Mouse (Mus musculus) liver, embryonic 11.5 days (tissue): Measurements from ENCODE around the gene Dchs2. TPM values are rescaled to one million over a fixed set of nuclear protein-coding genes. Genes with fewer than 3 reads are reported as not detected.

Experiments
- ATAC-seq: fragments of 200-750 bp; cut with Nextera tagmentation; replicated peaks from 2 replicates; pipeline ENCODE4 v1.8.0; 2017; ENCODE audit warnings: moderate number of reproducible peaks, mild to moderate bottlenecking, moderate TSS enrichment, moderate library complexity; ENCODE audit not compliant: low FRiP score
- DNase-seq: peaks from one replicate; pipeline ENCODE4 v3.0.0-alpha.2; 2017; ENCODE audit warnings: low spot score
- H3K27ac ChIP-seq: fragments of 300-500 bp; sonication (generic); 2 replicates; pipeline ENCODE4 v1.5.1; 2014; ENCODE audit warnings: mild to moderate bottlenecking, low read depth, low read length, control low read depth
- H3K27me3 ChIP-seq: fragments of 300-500 bp; sonication (generic); replicated peaks from 2 replicates; pipeline ENCODE4 v1.6.1; 2014; ENCODE audit warnings: low read length, mixed read lengths; ENCODE audit not compliant: control insufficient read depth, insufficient read depth
- H3K36me3 ChIP-seq: fragments of 300-500 bp; sonication (generic); 2 replicates; pipeline ENCODE4 v1.6.1; 2014; ENCODE audit warnings: mild to moderate bottlenecking, low read length, moderate library complexity, mixed read lengths; ENCODE audit not compliant: control insufficient read depth, insufficient read depth
- H3K4me1 ChIP-seq: fragments of 300-500 bp; sonication (generic); replicated peaks from 2 replicates; pipeline ENCODE4 v1.6.1; 2014; ENCODE audit warnings: low read length, mixed read lengths; ENCODE audit not compliant: control insufficient read depth, insufficient read depth
- H3K4me2 ChIP-seq: fragments of 300-500 bp; sonication (generic); 2 replicates; pipeline ENCODE4 v1.6.1; 2014; ENCODE audit warnings: mild to moderate bottlenecking, control low read depth, moderate library complexity
- H3K4me3 ChIP-seq: fragments of 300-500 bp; sonication (generic); 2 replicates; pipeline ENCODE4 v1.5.1; 2014; ENCODE audit warnings: low read depth, low read length, control low read depth
- H3K9ac ChIP-seq: fragments of 300-500 bp; sonication (generic); 2 replicates; pipeline ENCODE4 v1.6.1; 2014; ENCODE audit warnings: low read depth, low read length, control low read depth
- H3K9me3 ChIP-seq: fragments of 300-500 bp; sonication (generic); 2 replicates; pipeline ENCODE4 v1.6.1; 2016; ENCODE audit warnings: low read length, inconsistent platforms, mixed read lengths; ENCODE audit not compliant: control insufficient read depth
- WGBS: fragments of 180-500 bp; shearing (Covaris S2); extraction: QIAGEN DNeasy Blood & Tissue Kit; methylation state at CpG from one replicate; pipeline ENCODE4 v1.1.7; 2014; 5-methylcytosine and 5-hydroxymethylcytosine counted together
- polyA plus RNA-seq: library from polyadenylated mRNA; unstranded; fragments of >200 nt; fragmentation: Nextera tagmentation; extraction: Ambion mirVana; gene quantifications from 2 replicates; pipeline ENCODE4 v1.2.1, GENCODE M21; 2014

Gene Dchs2
- polyA plus RNA-seq, 1 experiment from 2014 or later: 0.04 TPM

DNA sequence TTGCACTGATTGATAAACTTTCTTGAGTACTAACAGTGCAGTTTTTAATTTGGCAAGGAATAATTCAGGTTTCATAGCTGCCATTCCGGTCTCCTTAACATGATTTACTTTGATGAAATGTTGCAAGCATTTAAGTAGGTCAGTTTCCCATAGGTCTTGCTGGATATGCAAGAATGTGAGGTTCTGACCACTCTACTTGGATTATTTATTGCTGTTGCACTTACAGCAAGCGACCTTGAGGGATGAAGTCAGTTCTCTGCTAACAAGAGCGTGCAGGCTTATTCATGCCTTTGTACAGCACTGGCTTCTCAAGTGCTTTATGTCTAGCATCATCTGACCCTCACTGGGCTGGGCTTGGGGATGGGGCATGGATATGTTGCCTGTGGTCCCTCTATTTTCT is 35.9 kb downstream of the Dchs2 start:
- ATAC-seq: no peak
- H3K27ac ChIP-seq: no peak overlapping the region
- no peaks in the 10 kb centered on the region for H3K36me3 ChIP-seq
- no peaks in the 10 kb centered on the region for H3K9me3 ChIP-seq
- whole genome bisulfite sequencing: 81% methylated on average over 3 of the region's 3 CpGs
- no peak for DNase-seq
- H3K4me1 ChIP-seq: no peaks in the 10 kb centered on the region
- H3K4me2 ChIP-seq: no peak overlapping the region
- H3K9ac ChIP-seq: no peak overlapping the region
- no peak overlapping the region for H3K4me3 ChIP-seq
- H3K27me3 ChIP-seq: no peaks in the 10 kb centered on the region

GRCm38 (mm10) chr3:83185527-83185926 is 57.8 kb downstream of the Dchs2 start:
- Histone ChIP-seq H3K27me3 (no peaks in the 10 kb centered on the region), H3K27ac (no peak overlapping the region), H3K4me3 (no peak overlapping the region), H3K9ac (no peak overlapping the region), H3K36me3 (no peaks in the 10 kb centered on the region), H3K4me1 (no peaks in the 10 kb centered on the region), H3K9me3 (no peaks in the 10 kb centered on the region), H3K4me2 (no peak overlapping the region)
- ATAC-seq: no peak
- DNase-seq: no peak
- WGBS: 84% methylated on average over 5 of the region's 5 CpGs

DNA sequence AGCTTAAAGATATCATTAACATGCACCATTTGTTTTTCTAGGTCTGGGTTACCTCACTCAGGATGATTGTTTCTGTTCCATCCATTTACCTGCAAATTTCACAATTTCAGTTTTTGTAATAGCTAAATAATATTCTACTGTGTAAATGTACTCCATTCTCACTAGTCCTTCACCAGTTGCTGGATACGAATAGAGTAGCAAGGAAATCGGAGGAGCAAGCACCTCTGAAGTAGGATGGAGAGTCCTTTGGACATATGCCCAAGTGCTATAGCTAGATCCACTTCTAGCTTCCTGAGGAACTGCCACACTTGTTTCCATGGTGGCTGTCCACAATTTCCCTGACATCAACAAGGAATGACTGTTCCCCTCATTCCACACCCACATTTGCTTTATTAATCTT is 63.5 kb downstream of the Dchs2 start:
- Histone ChIP-seq H3K36me3 (no peaks in the 10 kb centered on the region), H3K9ac (no peak overlapping the region), H3K4me1 (no peaks in the 10 kb centered on the region), H3K4me3 (no peak overlapping the region), H3K9me3 (no peaks in the 10 kb centered on the region), H3K27ac (no peak overlapping the region), H3K4me2 (no peak overlapping the region), H3K27me3 (no peaks in the 10 kb centered on the region)
- 90% methylated on average over 2 of the region's 2 CpGs for WGBS
- ATAC-seq (no peak), DNase-seq (no peak)

DNA sequence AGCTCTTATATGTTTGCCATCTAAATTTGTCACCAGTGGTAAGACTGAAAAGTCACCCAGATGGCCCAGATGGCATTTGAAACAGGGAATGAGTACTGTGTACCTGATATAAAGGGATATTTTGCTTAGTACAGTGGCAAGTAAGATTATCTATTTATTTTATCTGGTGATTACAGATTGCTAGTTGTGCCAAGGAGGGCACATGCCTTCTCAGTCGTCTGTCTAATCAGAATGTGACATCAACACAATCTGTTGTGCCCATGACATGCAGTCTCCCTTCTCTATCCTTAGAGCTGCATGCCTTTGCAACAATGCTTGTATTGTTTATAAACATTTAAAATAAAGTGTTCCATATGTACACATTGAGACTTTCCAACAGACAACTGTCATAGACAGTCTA is 64.7 kb downstream of the Dchs2 start:
- H3K27me3 ChIP-seq: no peaks in the 10 kb centered on the region
- no peak overlapping the region for H3K4me3 ChIP-seq
- H3K9me3 ChIP-seq: no peaks in the 10 kb centered on the region
- no peaks in the 10 kb centered on the region for H3K4me1 ChIP-seq
- H3K27ac ChIP-seq: no peak overlapping the region
- 55% methylated on average over 1 of the region's 1 CpGs for WGBS
- ATAC-seq: no peak
- no peaks in the 10 kb centered on the region for H3K36me3 ChIP-seq
- H3K4me2 ChIP-seq: no peak overlapping the region
- DNase-seq: no peak
- H3K9ac ChIP-seq: no peak overlapping the region

- Histone ChIP-seq H3K36me3 (no peaks in the 10 kb centered on the region), H3K9me3 (no peaks in the 10 kb centered on the region), H3K27me3 (no peaks in the 10 kb centered on the region), H3K27ac (no peak overlapping the region), H3K4me2 (no peak overlapping the region), H3K4me3 (no peak overlapping the region), H3K9ac (no peak overlapping the region), H3K4me1 (no peaks in the 10 kb centered on the region)
- no peak for DNase-seq
- WGBS: 66% methylated on average over 5 of the region's 5 CpGs
- ATAC-seq: no peak
These were observed 67.2 kb downstream of the Dchs2 start for GRCm38 (mm10) chr3:83194911-83195310.

GRCm38 (mm10) chr3:83201286-83201980 is 73.7 kb downstream of the Dchs2 start:
- Histone ChIP-seq H3K36me3 (no peaks in the 10 kb centered on the region), H3K27ac (no peak overlapping the region), H3K9ac (no peak overlapping the region), H3K4me1 (no peaks in the 10 kb centered on the region; the same call in 1 of the 2 replicates), H3K4me2 (no peak overlapping the region), H3K9me3 (no peaks in the 10 kb centered on the region), H3K27me3 (no peaks in the 10 kb centered on the region), H3K4me3 (no peak overlapping the region)
- 59% methylated on average over 4 of the region's 4 CpGs for WGBS
- ATAC-seq (no peak), DNase-seq (no peak)

- Histone ChIP-seq H3K9me3 (no peaks in the 10 kb centered on the region), H3K4me2 (no peak overlapping the region), H3K4me1 (no peaks in the 10 kb centered on the region; the same call in 1 of the 2 replicates), H3K4me3 (no peak overlapping the region), H3K27me3 (no peaks in the 10 kb centered on the region), H3K36me3 (no peaks in the 10 kb centered on the region), H3K27ac (no peak overlapping the region), H3K9ac (no peak overlapping the region)
- 19% methylated on average over 8 of the region's 8 CpGs for WGBS
- no peak for ATAC-seq
- no peak for DNase-seq
These were observed 77.4 kb downstream of the Dchs2 start for GRCm38 (mm10) chr3:83205073-83205668.

DNA sequence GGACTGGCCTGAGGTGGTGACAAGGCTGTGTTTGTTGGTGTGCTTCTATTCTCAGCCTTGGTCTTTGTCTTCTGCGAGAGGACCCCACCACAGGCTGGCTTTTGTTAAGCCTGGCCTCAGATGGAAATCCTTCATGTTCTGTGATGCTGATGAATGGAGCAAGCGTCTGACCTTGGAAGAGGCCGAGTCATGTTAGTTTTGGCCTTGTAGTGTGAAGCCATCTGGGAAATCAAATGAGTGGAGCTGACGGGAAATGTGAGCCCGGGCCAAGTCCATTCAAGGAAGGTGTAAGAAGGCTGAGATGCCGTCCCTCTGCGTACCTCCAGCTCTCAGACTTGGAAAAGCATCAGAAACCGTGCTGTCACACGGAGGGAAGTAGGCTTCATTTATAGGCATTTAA is 81.9 kb downstream of the Dchs2 start:
- Histone ChIP-seq H3K36me3 (no peaks in the 10 kb centered on the region), H3K4me1 (no peaks in the 10 kb centered on the region; the same call in 1 of the 2 replicates), H3K9me3 (no peaks in the 10 kb centered on the region), H3K4me3 (no peak overlapping the region), H3K27ac (no peak overlapping the region), H3K27me3 (no peaks in the 10 kb centered on the region), H3K9ac (no peak overlapping the region), H3K4me2 (no peak overlapping the region)
- DNase-seq (no peak), ATAC-seq (no peak)
- WGBS: 76% methylated on average over 9 of the region's 9 CpGs

DNA sequence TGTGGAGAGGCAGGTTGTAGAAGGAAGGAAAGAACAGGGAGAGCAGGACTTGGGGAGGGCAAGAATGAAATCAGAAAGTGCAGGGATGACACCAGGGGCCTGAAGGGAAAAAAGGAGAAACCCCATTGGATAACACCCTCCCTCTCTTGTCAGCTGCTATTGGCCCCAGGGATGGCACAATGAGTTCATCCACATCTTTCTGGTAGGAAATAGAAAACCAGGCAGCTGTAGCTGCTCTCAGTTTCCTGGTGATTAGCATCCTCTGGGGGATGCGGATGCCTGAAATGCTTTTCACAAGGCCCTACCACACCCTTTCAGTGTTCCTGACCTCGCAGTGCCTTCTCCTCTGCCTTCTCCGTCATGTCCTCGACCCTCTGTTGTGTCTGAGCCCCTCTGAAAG is 82.5 kb downstream of the Dchs2 start:
- WGBS: 64% methylated on average over 4 of the region's 4 CpGs
- no peak for ATAC-seq
- H3K36me3 ChIP-seq: no peaks in the 10 kb centered on the region
- no peak overlapping the region for H3K4me2 ChIP-seq
- no peak overlapping the region for H3K4me3 ChIP-seq
- no peak overlapping the region for H3K9ac ChIP-seq
- H3K27me3 ChIP-seq: no peaks in the 10 kb centered on the region
- H3K9me3 ChIP-seq: no peaks in the 10 kb centered on the region
- H3K27ac ChIP-seq: no peak overlapping the region
- DNase-seq: no peak
- H3K4me1 ChIP-seq: no peaks in the 10 kb centered on the region; the same call in 1 of the 2 replicates
